Mouse (Mus musculus) bone marrow, adult 2 months (tissue): Measurements from ENCODE around the gene Gm13212.
"Not testable (repeated sequence)": the region's sequence is repeated elsewhere in the genome, so short reads cannot be mapped to it uniquely, and the experiment has no call there.

ENCODE experiments used
- CTCF ChIP-seq: fragments of 200-500 bp; IDR thresholded peaks from 2 replicates; pipeline ENCODE4 v1.5.1; 2011; ENCODE audit warnings: low read length, control low read depth; ENCODE audit not compliant: control insufficient read depth, insufficient read depth
- POLR2A ChIP-seq: fragments of 200-500 bp; IDR thresholded peaks from 2 replicates; pipeline ENCODE4 v1.6.1; 2011; ENCODE audit warnings: low read depth, mild to moderate bottlenecking, control low read depth, low read length, borderline replicate concordance; ENCODE audit not compliant: control insufficient read depth

- TF ChIP-seq CTCF, POLR2A: not testable (repeated sequence)
These were observed 89.4 kb downstream of the Gm13212 start for GRCm38 (mm10) chr4:145674286-145674780.
